Comparison of ENCODE assay signal across 9 mouse cellular contexts in the genomic region with DNA sequence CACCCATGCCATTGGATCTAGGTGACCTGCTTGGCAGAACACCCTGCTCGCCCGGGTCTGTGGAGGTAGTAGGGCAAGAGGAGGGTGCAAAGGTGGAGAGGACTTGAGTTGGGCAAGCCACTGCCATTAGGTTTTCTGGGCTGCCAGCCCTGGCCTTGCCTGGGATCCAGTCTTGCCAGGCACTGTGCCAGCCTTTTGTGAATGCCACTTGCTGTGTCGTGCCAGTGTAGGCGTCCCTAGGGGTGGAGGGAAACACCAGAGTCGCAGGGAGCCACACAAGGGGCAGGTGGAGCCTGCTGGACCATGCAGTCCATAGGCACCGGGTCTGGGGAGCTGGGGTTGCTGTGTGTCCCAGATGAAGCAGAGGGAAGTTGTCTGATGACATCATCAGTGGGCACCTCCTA. TPM values are rescaled to one million over a fixed set of nuclear protein-coding genes. Genes with fewer than 3 reads are reported as not detected.
A peak's percentile ranks its signal among the peaks of the same experiment; 100 is the strongest.
DNase-seq lines count a peak whose midpoint lies in the region; ATAC-seq and TF ChIP-seq lines count a peak whose summit lies in the region.
"Had no signal": no experiment of that assay in that cellular context is flagged by ENCODE, and none has a peak within 500 bp of the region (broad histone marks: within the 10 kb centered on the region; RNA-seq: fewer than 3 reads in every experiment).

No protein-coding gene starts in this region.

- ATAC-seq in heart, embryonic 12.5 days (ENCODE audit: insufficient number of reproducible peaks, low FRiP score) = no peak
- ATAC-seq in liver, embryonic 13.5 days (ENCODE audit: low read depth) = 0 out of 2 replicates have a peak, but pooled peaks have one; percentile 24
- no peak for ATAC-seq in intestine, embryonic 16.5 days

- TF ChIP-seq POLR2A in thymus, adult 2 months (IDR thresholded peaks at IDR 0.05; ENCODE audit: control insufficient read depth, extremely low read depth, insufficient read depth, low read length, poor library complexity) = no peak

- H3K9ac ChIP-seq in heart, embryonic 12.5 days = no peak overlapping the region
- H3K9ac ChIP-seq in liver, embryonic 13.5 days = no peak overlapping the region
- no peak overlapping the region for H3K9ac ChIP-seq in intestine, embryonic 16.5 days (ENCODE audit: low read depth, low read length)

- no peaks in the 10 kb centered on the region for H3K36me3 ChIP-seq in heart, embryonic 12.5 days
- H3K36me3 ChIP-seq in liver, embryonic 13.5 days = no peaks in the 10 kb centered on the region
- no peaks in the 10 kb centered on the region for H3K36me3 ChIP-seq in intestine, embryonic 16.5 days (ENCODE audit: control insufficient read depth, insufficient read depth, low read length)
- H3K36me3 ChIP-seq in thymus, adult 2 months (ENCODE audit: control insufficient read depth, insufficient read depth, low read length) = no peaks in the 10 kb centered on the region

- H3K27me3 ChIP-seq in heart, embryonic 12.5 days (replicated peaks) = no peaks in the 10 kb centered on the region
- no peaks in the 10 kb centered on the region for H3K27me3 ChIP-seq in liver, embryonic 13.5 days
- no peaks in the 10 kb centered on the region for H3K27me3 ChIP-seq in intestine, embryonic 16.5 days (replicated peaks; ENCODE audit: control insufficient read depth, insufficient read depth, low read length)
- no peaks in the 10 kb centered on the region for H3K27me3 ChIP-seq in thymus, adult 2 months (ENCODE audit: control insufficient read depth, insufficient read depth, low read length)

- no peak overlapping the region for H3K4me2 ChIP-seq in heart, embryonic 12.5 days
- H3K4me2 ChIP-seq in liver, embryonic 13.5 days = no peak overlapping the region
- H3K4me2 ChIP-seq in intestine, embryonic 16.5 days (ENCODE audit: low read depth, low read length) = no peak overlapping the region

- H3K4me3 ChIP-seq in heart, embryonic 12.5 days = no peak overlapping the region
- H3K4me3 ChIP-seq in liver, embryonic 13.5 days (replicated peaks) = no peak overlapping the region
- no peak overlapping the region for H3K4me3 ChIP-seq in intestine, embryonic 16.5 days (ENCODE audit: low read length)
- no peak overlapping the region for H3K4me3 ChIP-seq in thymus, adult 2 months (ENCODE audit: control insufficient read depth, insufficient read depth, low read length)

- H3K4me1 ChIP-seq in heart, embryonic 12.5 days (replicated peaks) = peaks cover 36% of the 10 kb centered on the region
- peaks cover 17% of the 10 kb centered on the region for H3K4me1 ChIP-seq in liver, embryonic 13.5 days (replicated peaks)
- H3K4me1 ChIP-seq in intestine, embryonic 16.5 days (ENCODE audit: control insufficient read depth, insufficient read depth, low read length) = peaks cover 5% of the 10 kb centered on the region
- H3K4me1 ChIP-seq in thymus, adult 2 months (replicated peaks; ENCODE audit: control insufficient read depth, insufficient read depth, low read length) = 0 out of 2 replicates have a peak, but pooled peaks cover 2% of the 10 kb centered on the region

- 88% methylated on average over 6 of the region's 6 CpGs for WGBS in heart, embryonic 12.5 days
- WGBS in liver, embryonic 13.5 days (ENCODE audit: insufficient replicate concordance) = 82% methylated on average over 6 of the region's 6 CpGs
- 96% methylated on average over 6 of the region's 6 CpGs for WGBS in intestine, embryonic 16.5 days
- WGBS in thymus, adult 2 months = 99% methylated on average over 6 of the region's 6 CpGs

- no peak overlapping the region for H3K27ac ChIP-seq in heart, embryonic 12.5 days (ENCODE audit: poor library complexity, severe bottlenecking)
- no peak overlapping the region for H3K27ac ChIP-seq in liver, embryonic 13.5 days
- no peak overlapping the region for H3K27ac ChIP-seq in intestine, embryonic 16.5 days (ENCODE audit: low read length)
- no peak overlapping the region for H3K27ac ChIP-seq in thymus, adult 2 months (ENCODE audit: control insufficient read depth, insufficient read depth, low read length)
- H3K27ac ChIP-seq: kidney, postnatal 0 days had no signal

- TF ChIP-seq CTCF in thymus, adult 2 months (IDR thresholded peaks at IDR 0.05; ENCODE audit: borderline replicate concordance, control insufficient read depth, extremely low read depth, insufficient read depth, low read length, poor library complexity) = no peak

- H3K9me3 ChIP-seq in heart, embryonic 12.5 days (replicated peaks) = no peaks in the 10 kb centered on the region
- H3K9me3 ChIP-seq in liver, embryonic 13.5 days (replicated peaks) = no peaks in the 10 kb centered on the region
- H3K9me3 ChIP-seq in intestine, embryonic 16.5 days (ENCODE audit: control insufficient read depth, low read length) = no peaks in the 10 kb centered on the region

- peak; percentile 98 for DNase-seq in heart, adult 11 months
- peak; percentile 40 for DNase-seq in Muller cell, postnatal 12 days (ENCODE audit: inconsistent ontology term)
- DNase-seq in cerebellum, postnatal 10 days = peak; percentile 50 to 67
- peak; percentile 65 for DNase-seq in heart, postnatal 4 days
- DNase-seq in liver, embryonic 13.5 days = no peak
- DNase-seq in thymus, adult 2 months = no peak

RNA-seq across cellular contexts. Expression of a gene that starts 21.5 kb away (rescaled TPM):
- 0.46 TPM in 2 replicates for polyA plus RNA-seq in heart, embryonic 12.5 days (2016; fragmentation: Nextera tagmentation; extraction: Ambion mirVana)
- total RNA-seq in heart, postnatal 4 days (2021) = under 1 TPM; 0.32 to 0.33 TPM
- polyA plus RNA-seq in liver, embryonic 13.5 days (2015; fragmentation: Nextera tagmentation; extraction: Ambion mirVana) = 0.08 and 0.13 TPM in 2 replicates
- polyA plus RNA-seq in intestine, embryonic 16.5 days (2015; fragmentation: Nextera tagmentation; extraction: Ambion mirVana) = 0.24 and 0.50 TPM in 2 replicates
- 0.13 and 0.27 TPM in 2 replicates for polyA plus RNA-seq in thymus, adult 2 months (2012; rRNA removed)

RNA-seq across cellular contexts. Expression of a gene that starts 34.6 kb away (rescaled TPM):
- 1.3 and 1.5 TPM in 2 replicates for polyA plus RNA-seq in heart, embryonic 12.5 days (2016; fragmentation: Nextera tagmentation; extraction: Ambion mirVana)
- 1 to 10 TPM; 1.7 to 3.4 TPM for total RNA-seq in heart, postnatal 4 days (2021)
- polyA plus RNA-seq in liver, embryonic 13.5 days (2015; fragmentation: Nextera tagmentation; extraction: Ambion mirVana) = 9.6 and 10.0 TPM in 2 replicates
- polyA plus RNA-seq in intestine, embryonic 16.5 days (2015; fragmentation: Nextera tagmentation; extraction: Ambion mirVana) = 8.0 and 8.9 TPM in 2 replicates
- 46.3 and 48.7 TPM in 2 replicates for polyA plus RNA-seq in thymus, adult 2 months (2012; rRNA removed)

RNA-seq across cellular contexts. Expression of a gene that starts 34.9 kb away (rescaled TPM):
- polyA plus RNA-seq in heart, embryonic 12.5 days (2016; fragmentation: Nextera tagmentation; extraction: Ambion mirVana) = 41.1 and 42.9 TPM in 2 replicates
- 10 to 100 TPM; 43.4 to 44.3 TPM for total RNA-seq in heart, postnatal 4 days (2021)
- polyA plus RNA-seq in liver, embryonic 13.5 days (2015; fragmentation: Nextera tagmentation; extraction: Ambion mirVana) = 15.9 and 18.0 TPM in 2 replicates
- polyA plus RNA-seq in intestine, embryonic 16.5 days (2015; fragmentation: Nextera tagmentation; extraction: Ambion mirVana) = 77.3 and 79.8 TPM in 2 replicates
- 55.5 and 69.2 TPM in 2 replicates for polyA plus RNA-seq in thymus, adult 2 months (2012; rRNA removed)

RNA-seq across cellular contexts. Expression of a gene that starts 50.9 kb away (rescaled TPM):
- 54.5 and 55.9 TPM in 2 replicates for polyA plus RNA-seq in heart, embryonic 12.5 days (2016; fragmentation: Nextera tagmentation; extraction: Ambion mirVana)
- 100 to 1,000 TPM; 121 to 126 TPM for total RNA-seq in heart, postnatal 4 days (2021)
- polyA plus RNA-seq in liver, embryonic 13.5 days (2015; fragmentation: Nextera tagmentation; extraction: Ambion mirVana) = 33.1 and 35.6 TPM in 2 replicates
- polyA plus RNA-seq in intestine, embryonic 16.5 days (2015; fragmentation: Nextera tagmentation; extraction: Ambion mirVana) = 69.4 and 72.3 TPM in 2 replicates
- polyA plus RNA-seq in thymus, adult 2 months (2012; rRNA removed) = 201 and 203 TPM in 2 replicates

RNA-seq across cellular contexts. Expression of a gene that starts 55.6 kb away (rescaled TPM):
- polyA plus RNA-seq in heart, embryonic 12.5 days (2016; fragmentation: Nextera tagmentation; extraction: Ambion mirVana) = 215 and 216 TPM in 2 replicates
- total RNA-seq in heart, postnatal 4 days (2021) = 100 to 1,000 TPM; 198 to 211 TPM
- polyA plus RNA-seq in liver, embryonic 13.5 days (2015; fragmentation: Nextera tagmentation; extraction: Ambion mirVana) = 36.5 and 39.8 TPM in 2 replicates
- 139 and 148 TPM in 2 replicates for polyA plus RNA-seq in intestine, embryonic 16.5 days (2015; fragmentation: Nextera tagmentation; extraction: Ambion mirVana)
- polyA plus RNA-seq in thymus, adult 2 months (2012; rRNA removed) = 41.1 and 50.1 TPM in 2 replicates

Comparison
In these comparisons a context has a peak if more than half of its experiments do, and no peak if none do; other contexts are left out.
1. DNase-seq: peak in heart, adult 11 months (single experiment), Muller cell, postnatal 12 days (single experiment), cerebellum, postnatal 10 days (2 of 2) and heart, postnatal 4 days (single experiment); none in liver, embryonic 13.5 days (single experiment) and thymus, adult 2 months (single experiment).